Mouse (Mus musculus) liver, postnatal 0 days (tissue): ENCODE results near the gene Dhx29. TPM values are rescaled to one million over a fixed set of nuclear protein-coding genes. Genes with fewer than 3 reads are reported as not detected.

Source experiments
- ATAC-seq: fragments of 200-750 bp; cut with Nextera tagmentation; 2 replicates; pipeline ENCODE4 v1.8.0; 2017; ENCODE audit warnings: mild to moderate bottlenecking, moderate library complexity
- DNase-seq: peaks from one replicate; pipeline ENCODE4 v3.0.0-alpha.2; 2016
- H3K27ac ChIP-seq: fragments of 300-500 bp; sonication (generic); 2 replicates; pipeline ENCODE4 v1.5.1; 2014; ENCODE audit warnings: antibody characterized with exemption, moderate library complexity, mild to moderate bottlenecking, low read depth
- H3K27me3 ChIP-seq: fragments of 300-500 bp; sonication (generic); 2 replicates; pipeline ENCODE4 v1.6.1; 2014; ENCODE audit warnings: low read length, control low read depth, mixed read lengths; ENCODE audit not compliant: insufficient read depth
- H3K36me3 ChIP-seq: fragments of 300-500 bp; sonication (generic); replicated peaks from 2 replicates; pipeline ENCODE4 v1.6.1; 2014; ENCODE audit warnings: mild to moderate bottlenecking, control low read depth, low read length, moderate library complexity, mixed read lengths; ENCODE audit not compliant: insufficient read depth
- H3K4me1 ChIP-seq: fragments of 300-500 bp; sonication (generic); 2 replicates; pipeline ENCODE4 v1.6.1; 2014; ENCODE audit warnings: antibody characterized with exemption, mild to moderate bottlenecking, control low read depth; ENCODE audit not compliant: insufficient read depth
- H3K4me2 ChIP-seq: fragments of 300-500 bp; sonication (generic); 2 replicates; pipeline ENCODE4 v1.6.1; 2014; ENCODE audit warnings: low read depth, mild to moderate bottlenecking, low read length, moderate library complexity, mixed read lengths
- H3K4me3 ChIP-seq: fragments of 300-500 bp; sonication (generic); 2 replicates; pipeline ENCODE4 v1.5.1; 2014; ENCODE audit warnings: low read depth, low read length
- H3K9ac ChIP-seq: fragments of 300-500 bp; sonication (generic); replicated peaks from 2 replicates; pipeline ENCODE4 v1.6.1; 2014; ENCODE audit warnings: mild to moderate bottlenecking, moderate library complexity
- H3K9me3 ChIP-seq: fragments of 300-500 bp; sonication (generic); 2 replicates; pipeline ENCODE4 v1.6.1; 2016; ENCODE audit warnings: mild to moderate bottlenecking, control low read depth, low read length, mixed read lengths
- CTCF ChIP-seq: sonication (generic); IDR thresholded peaks from 2 replicates; pipeline ENCODE4 v1.5.1; 2016; ENCODE audit warnings: antibody characterized with exemption, low read depth
- EP300 ChIP-seq: IDR thresholded peaks from 2 replicates; pipeline ENCODE4 v1.6.1; 2016; ENCODE audit warnings: antibody characterized with exemption, low read depth, mild to moderate bottlenecking
- WGBS: fragments of 180-500 bp; shearing (Covaris S2); extraction: QIAGEN DNeasy Blood & Tissue Kit; methylation state at CpG from one replicate; pipeline ENCODE4 v1.1.7; 2014; ENCODE audit not compliant: insufficient replicate concordance; 5-methylcytosine and 5-hydroxymethylcytosine counted together
- polyA plus RNA-seq: library from polyadenylated mRNA; unstranded; fragments of >200 nt; fragmentation: Nextera tagmentation; extraction: Ambion mirVana; gene quantifications from 2 replicates; pipeline ENCODE4 v1.2.1, GENCODE M21; 2015

The Dhx29 gene
- polyA plus RNA-seq, 1 experiment from 2014 or later = 5.0 TPM

GRCm38 (mm10) chr13:112920906-112921305 lies 6.3 kb upstream of the Dhx29 start:
- DNase-seq (no peak), ATAC-seq (no peak)
- TF ChIP-seq EP300 = no peak
- TF ChIP-seq CTCF = no peak
- H3K36me3 ChIP-seq = peaks cover 37% of the 10 kb centered on the region
- H3K4me2 ChIP-seq = no peak overlapping the region
- no peak overlapping the region for H3K4me3 ChIP-seq
- H3K9ac ChIP-seq = no peak overlapping the region
- H3K4me1 ChIP-seq = peaks cover 6% of the 10 kb centered on the region
- no peaks in the 10 kb centered on the region for H3K9me3 ChIP-seq
- no peak overlapping the region for H3K27ac ChIP-seq
- no peaks in the 10 kb centered on the region for H3K27me3 ChIP-seq
- WGBS = 73% methylated on average over 3 of the region's 3 CpGs

DNA sequence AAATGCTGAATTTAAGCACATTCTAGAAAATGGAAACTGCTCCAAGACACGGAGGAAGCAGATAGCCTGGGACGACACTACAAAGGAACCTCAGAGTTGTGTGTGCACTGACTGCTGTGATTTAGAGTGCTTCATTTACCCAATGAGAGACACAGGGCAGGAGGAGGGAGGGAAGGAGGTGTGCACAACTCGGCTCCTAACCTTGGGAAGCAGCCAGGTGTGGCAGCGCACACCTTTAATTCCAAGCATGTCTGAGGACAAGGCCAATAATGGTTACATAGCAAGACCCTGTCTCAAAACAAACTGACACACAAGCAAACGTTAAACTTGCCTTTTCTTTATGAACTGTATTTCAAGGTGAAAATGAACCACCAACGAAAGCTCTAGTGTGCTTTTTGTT lies 2.0 kb upstream of the Dhx29 start:
- peak overlapping the region; percentile 92 for H3K4me2 ChIP-seq
- H3K4me3 ChIP-seq = no peak overlapping the region
- DNase-seq (no peak), ATAC-seq (no peak)
- no peaks in the 10 kb centered on the region for H3K27me3 ChIP-seq
- TF ChIP-seq CTCF = no peak
- TF ChIP-seq EP300 = no peak
- no peak overlapping the region for H3K27ac ChIP-seq
- H3K9ac ChIP-seq = no peak overlapping the region
- H3K4me1 ChIP-seq = peaks cover 18% of the 10 kb centered on the region
- no peaks in the 10 kb centered on the region for H3K9me3 ChIP-seq
- H3K36me3 ChIP-seq = peaks cover 6% of the 10 kb centered on the region
- 68% methylated on average over 6 of the region's 6 CpGs for WGBS

- TF ChIP-seq CTCF (no peak), EP300 (no peak)
- WGBS = 47% methylated on average over 4 of the region's 4 CpGs
- ATAC-seq = no peak
These were observed 1.3 kb upstream of the Dhx29 start for GRCm38 (mm10) chr13:112925976-112926375.

DNA sequence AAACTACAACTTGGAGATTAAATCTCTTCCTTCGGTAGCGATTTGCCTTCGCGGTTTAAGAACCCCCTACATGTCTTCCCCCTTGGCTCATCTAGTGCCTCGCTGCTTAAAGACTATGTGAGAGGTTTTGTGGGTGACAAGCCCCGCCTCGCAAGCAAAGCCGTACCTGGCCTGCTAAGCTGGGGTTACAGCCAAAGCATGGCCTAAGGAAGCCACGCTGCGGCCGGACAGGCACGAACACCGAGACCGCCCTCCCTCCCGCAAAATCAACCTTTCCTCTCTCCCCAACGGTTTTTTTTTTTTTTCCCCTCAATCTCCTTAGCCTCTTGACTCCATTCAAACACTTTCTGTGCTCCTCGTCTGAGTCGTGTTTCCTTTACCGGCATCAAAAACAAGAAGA lies 458 bp upstream of the Dhx29 start:
- Histone ChIP-seq H3K4me3 (peak overlapping the region; percentile 96), H3K27ac (peak overlapping the region; percentile 83), H3K4me2 (peak overlapping the region; percentile 92), H3K9ac (peak overlapping the region; percentile 85), H3K36me3 (peaks cover 5% of the 10 kb centered on the region), H3K9me3 (no peaks in the 10 kb centered on the region), H3K27me3 (no peaks in the 10 kb centered on the region), H3K4me1 (peaks cover 18% of the 10 kb centered on the region)
- WGBS = 1% methylated on average over 19 of the region's 19 CpGs
- no peak for TF ChIP-seq CTCF
- TF ChIP-seq EP300 = no peak
- ATAC-seq = peak; percentile 18; the same call in 1 of the 2 replicates
- peak; percentile 56 for DNase-seq

More at GRCm38 (mm10) chr13:112925976-112926375, 1.3 kb upstream of the Dhx29 start:
- DNase-seq = no peak
- Histone ChIP-seq H3K9me3 (no peaks in the 10 kb centered on the region), H3K4me2 (peak overlapping the region; percentile 92), H3K9ac (peak overlapping the region; percentile 85), H3K4me3 (peak overlapping the region; percentile 96), H3K27me3 (no peaks in the 10 kb centered on the region), H3K36me3 (peaks cover 5% of the 10 kb centered on the region), H3K4me1 (peaks cover 18% of the 10 kb centered on the region), H3K27ac (no peak overlapping the region)

DNA sequence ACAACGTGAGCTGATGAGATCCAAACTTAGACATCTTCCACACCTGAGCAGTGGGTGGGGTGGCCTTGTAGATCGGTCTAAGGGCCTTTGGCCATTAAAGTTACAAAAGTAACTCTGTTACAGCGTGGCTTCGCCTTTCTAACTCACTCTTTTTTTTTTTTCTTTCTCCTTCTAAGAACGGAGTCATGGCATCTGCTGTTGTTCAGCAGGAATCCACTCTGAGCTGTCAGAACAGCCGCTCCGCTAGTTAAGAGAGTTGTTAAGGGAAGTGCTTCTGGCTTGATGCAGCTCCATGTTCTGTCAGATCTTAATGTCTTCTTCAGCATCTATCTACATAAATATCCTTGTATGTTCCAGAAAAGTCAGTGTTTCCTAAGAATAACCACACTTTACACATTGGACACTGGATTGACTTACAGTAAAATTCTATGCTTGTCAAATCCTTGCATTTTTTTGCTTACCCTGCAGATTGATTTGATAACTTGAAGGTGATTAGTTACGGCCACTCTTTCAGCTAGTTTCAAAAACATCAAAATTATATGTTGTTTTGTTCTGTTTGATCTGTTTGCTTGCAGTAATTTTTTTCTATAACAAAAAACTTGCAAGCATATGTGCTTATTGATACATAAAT lies 899 bp downstream of the Dhx29 start:
- peak overlapping the region; percentile 83 for H3K27ac ChIP-seq
- H3K4me2 ChIP-seq = peak overlapping the region; percentile 92
- TF ChIP-seq CTCF = no peak
- no peak for TF ChIP-seq EP300
- H3K27me3 ChIP-seq = no peaks in the 10 kb centered on the region
- peak overlapping the region; percentile 85 for H3K9ac ChIP-seq
- H3K4me3 ChIP-seq = peak overlapping the region; percentile 96
- peaks cover 11% of the 10 kb centered on the region for H3K36me3 ChIP-seq
- no peak for ATAC-seq
- no peaks in the 10 kb centered on the region for H3K9me3 ChIP-seq
- H3K4me1 ChIP-seq = peaks cover 18% of the 10 kb centered on the region
- 6% methylated on average over 8 of the region's 8 CpGs for WGBS
- no peak for DNase-seq

DNA sequence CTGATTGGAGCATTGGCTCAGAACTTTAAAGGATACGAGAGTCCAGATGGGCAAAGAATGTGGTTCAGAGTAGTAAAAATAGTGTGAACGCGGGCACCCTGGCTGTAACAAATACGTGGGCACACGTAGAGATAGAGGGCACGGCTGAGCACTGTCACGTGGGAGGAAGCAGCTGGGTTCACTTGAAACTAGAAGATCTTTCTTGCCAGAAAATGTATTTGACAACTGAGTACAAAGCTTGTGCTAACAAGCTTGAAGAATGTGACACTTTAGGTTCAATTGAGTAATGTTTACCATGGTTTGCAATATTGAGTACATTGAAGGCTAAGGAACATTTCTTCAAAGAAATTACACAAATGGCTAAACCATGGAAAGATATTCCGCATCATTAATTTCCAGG lies 10.9 kb downstream of the Dhx29 start:
- no peaks in the 10 kb centered on the region for H3K4me1 ChIP-seq
- H3K9me3 ChIP-seq = no peaks in the 10 kb centered on the region
- no peak for DNase-seq
- H3K27me3 ChIP-seq = no peaks in the 10 kb centered on the region
- H3K27ac ChIP-seq = no peak overlapping the region
- no peak overlapping the region for H3K4me3 ChIP-seq
- no peak overlapping the region for H3K4me2 ChIP-seq
- TF ChIP-seq CTCF (no peak), EP300 (no peak)
- no peak for ATAC-seq
- 87% methylated on average over 8 of the region's 8 CpGs for WGBS
- peaks cover 28% of the 10 kb centered on the region for H3K36me3 ChIP-seq
- H3K9ac ChIP-seq = no peak overlapping the region
